Mouse (Mus musculus) heart, embryonic 10.5 days (tissue): Measurements from ENCODE around the gene Pdzd7. TPM values are rescaled to one million over a fixed set of nuclear protein-coding genes. Genes with fewer than 3 reads are reported as not detected.
"Not testable (repeated sequence)": the region's sequence is repeated elsewhere in the genome, so short reads cannot be mapped to it uniquely, and the experiment has no call there.

Experiments used
- DNase-seq: peaks from one replicate; pipeline ENCODE4 v3.0.0-alpha.2; 2017; ENCODE audit warnings: low spot score
- H3K27ac ChIP-seq: fragments of 300-500 bp; sonication (generic); 2 replicates; pipeline ENCODE4 v1.5.1; 2016; ENCODE audit warnings: mild to moderate bottlenecking
- H3K27me3 ChIP-seq: fragments of 300-500 bp; sonication (generic); 2 replicates; pipeline ENCODE4 v1.6.1; 2016; ENCODE audit warnings: mild to moderate bottlenecking; ENCODE audit not compliant: poor library complexity, insufficient read depth, severe bottlenecking
- H3K36me3 ChIP-seq: fragments of 300-500 bp; sonication (generic); 2 replicates; pipeline ENCODE4 v1.6.1; 2016; ENCODE audit warnings: mild to moderate bottlenecking, moderate library complexity
- H3K4me1 ChIP-seq: fragments of 300-500 bp; sonication (generic); 2 replicates; pipeline ENCODE4 v1.6.1; 2016; ENCODE audit warnings: mild to moderate bottlenecking
- H3K4me3 ChIP-seq: fragments of 300-500 bp; sonication (generic); 2 replicates; pipeline ENCODE4 v1.5.1; 2016; ENCODE audit warnings: mild to moderate bottlenecking, moderate library complexity
- H3K9me3 ChIP-seq: fragments of 300-500 bp; sonication (generic); 2 replicates; pipeline ENCODE4 v1.6.1; 2016; ENCODE audit warnings: mild to moderate bottlenecking, moderate library complexity
- WGBS: fragments of 180-500 bp; shearing (Covaris S2); methylation state at CpG from one replicate; pipeline ENCODE4 v1.1.7; 2016; 5-methylcytosine and 5-hydroxymethylcytosine counted together
- polyA plus RNA-seq: library from polyadenylated mRNA; unstranded; fragments of >200 nt; fragmentation: Nextera tagmentation; extraction: Ambion mirVana; gene quantifications from 2 replicates; pipeline ENCODE4 v1.2.1, GENCODE M21; 2016

The Pdzd7 gene
- polyA plus RNA-seq, 1 experiment from 2014 or later: 0.55 TPM

- 68% methylated on average over 6 of the region's 6 CpGs for WGBS
These were observed 9.6 kb upstream of the Pdzd7 start for GRCm38 (mm10) chr19:45054892-45055690.

DNA sequence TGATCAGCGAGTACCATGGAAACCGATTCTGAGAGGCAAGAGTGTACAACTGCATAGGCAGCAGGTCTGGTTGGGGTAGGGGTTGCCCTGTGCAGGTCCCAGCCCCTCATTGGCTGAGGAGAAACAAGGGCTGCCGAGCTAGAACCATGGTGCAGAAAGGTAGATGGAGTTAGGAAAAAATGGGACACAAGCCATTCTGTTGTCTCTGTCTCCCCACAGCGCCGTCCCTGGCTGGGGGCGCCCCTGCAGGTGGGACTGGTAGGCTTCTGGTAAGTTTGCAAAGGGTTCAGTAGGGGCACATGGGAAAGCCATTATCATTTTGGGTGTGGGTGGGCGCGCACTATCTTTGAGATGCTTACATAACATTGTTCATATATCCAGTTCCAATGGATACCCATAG lies 7.9 kb upstream of the Pdzd7 start:
- peaks cover 32% of the 10 kb centered on the region for H3K4me1 ChIP-seq
- H3K4me3 ChIP-seq: no peak overlapping the region
- whole genome bisulfite sequencing: 81% methylated on average over 8 of the region's 8 CpGs
- DNase-seq: no peak
- H3K27me3 ChIP-seq: 0 out of 2 replicates have a peak, but pooled peaks cover 3% of the 10 kb centered on the region
- no peak overlapping the region for H3K27ac ChIP-seq
- H3K9me3 ChIP-seq: no peaks in the 10 kb centered on the region
- peaks cover 28% of the 10 kb centered on the region for H3K36me3 ChIP-seq

More at GRCm38 (mm10) chr19:45054892-45055690, 9.6 kb upstream of the Pdzd7 start:
- H3K27ac ChIP-seq: no peak overlapping the region
- DNase-seq: no peak
- H3K4me3 ChIP-seq: no peak overlapping the region
- H3K27me3 ChIP-seq: 0 out of 2 replicates have a peak, but pooled peaks cover 3% of the 10 kb centered on the region
- H3K4me1 ChIP-seq: peaks cover 29% of the 10 kb centered on the region
- peaks cover 28% of the 10 kb centered on the region for H3K36me3 ChIP-seq
- no peaks in the 10 kb centered on the region for H3K9me3 ChIP-seq

DNA sequence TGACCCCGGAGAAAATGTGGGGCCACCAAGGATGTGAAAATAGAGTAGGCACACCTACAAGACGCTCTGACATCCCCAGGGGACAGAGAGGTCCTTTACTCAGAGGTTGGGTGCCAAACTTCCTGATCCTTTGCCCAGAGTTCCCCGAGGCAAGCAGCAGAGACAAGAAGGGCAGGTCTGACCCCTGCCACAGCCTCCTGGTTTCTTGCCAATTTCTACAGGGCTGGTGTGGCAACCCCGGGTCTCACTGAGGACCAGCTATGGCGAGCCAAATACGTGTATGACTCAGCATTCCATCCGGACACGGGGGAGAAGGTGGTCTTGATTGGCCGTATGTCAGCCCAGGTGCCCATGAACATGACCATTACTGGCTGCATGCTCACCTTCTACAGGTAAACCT lies 4.0 kb upstream of the Pdzd7 start:
- no peak overlapping the region for H3K4me3 ChIP-seq
- H3K4me1 ChIP-seq: peaks cover 39% of the 10 kb centered on the region
- no peaks in the 10 kb centered on the region for H3K9me3 ChIP-seq
- peaks cover 27% of the 10 kb centered on the region for H3K27me3 ChIP-seq
- no peak for DNase-seq
- no peak overlapping the region for H3K27ac ChIP-seq
- H3K36me3 ChIP-seq: peaks cover 25% of the 10 kb centered on the region
- WGBS: 72% methylated on average over 9 of the region's 9 CpGs

GRCm38 (mm10) chr19:45048644-45049365 lies 3.3 kb upstream of the Pdzd7 start:
- Histone ChIP-seq H3K4me3 (peak overlapping the region; percentile 66), H3K36me3 (peaks cover 23% of the 10 kb centered on the region), H3K9me3 (no peaks in the 10 kb centered on the region), H3K27ac (peak overlapping the region; percentile 87; the same call in 1 of the 2 replicates), H3K27me3 (peaks cover 31% of the 10 kb centered on the region), H3K4me1 (peaks cover 39% of the 10 kb centered on the region)
- WGBS: 73% methylated on average over 12 of the region's 12 CpGs
- no peak for DNase-seq

DNA sequence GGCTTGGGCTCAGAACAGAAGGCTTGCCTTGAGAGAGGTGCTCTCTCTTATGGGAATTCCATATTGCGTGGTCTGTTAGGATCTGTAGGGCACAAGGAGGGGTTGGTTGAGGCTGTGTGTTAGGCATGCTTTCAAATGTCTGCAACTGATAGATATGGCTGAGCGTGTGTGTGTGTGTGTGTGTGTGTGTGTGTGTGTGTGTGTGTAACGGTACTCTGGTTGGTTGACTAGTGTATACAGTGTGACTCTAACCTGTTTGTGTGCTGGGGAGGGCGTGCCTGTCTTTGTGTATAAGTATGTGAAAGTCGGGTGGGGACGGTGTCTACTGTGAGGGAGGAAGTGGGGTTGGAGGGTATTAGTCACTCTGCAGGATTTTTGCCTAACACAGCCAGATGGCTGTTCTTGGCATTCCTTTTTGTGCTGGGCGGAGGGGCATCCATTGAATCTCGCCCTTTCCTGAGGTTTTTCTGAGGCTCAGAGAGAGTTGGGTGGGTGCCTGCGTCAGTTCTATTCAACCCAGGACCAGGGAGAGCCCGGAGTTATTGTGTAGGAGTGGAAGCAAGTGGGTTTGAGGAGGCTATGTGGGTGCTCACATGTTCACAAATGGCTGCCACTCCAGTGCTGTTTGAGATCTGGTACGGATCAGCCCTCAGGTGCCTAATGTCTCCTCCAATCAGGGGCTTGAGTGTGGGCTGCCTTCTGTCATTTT lies 2.6 kb upstream of the Pdzd7 start:
- peak; percentile 88 for DNase-seq
- H3K4me3 ChIP-seq: peak overlapping the region; percentile 66
- peak overlapping the region; percentile 87 for H3K27ac ChIP-seq
- H3K9me3 ChIP-seq: no peaks in the 10 kb centered on the region
- H3K4me1 ChIP-seq: peaks cover 39% of the 10 kb centered on the region
- peaks cover 39% of the 10 kb centered on the region for H3K27me3 ChIP-seq
- H3K36me3 ChIP-seq: peaks cover 18% of the 10 kb centered on the region
- 38% methylated on average over 11 of the region's 11 CpGs for WGBS

GRCm38 (mm10) chr19:45047417-45047934 lies 2.0 kb upstream of the Pdzd7 start, which contains the start of gene Sfxn3:
Gene Sfxn3 (plus strand): TSS chr19:45047503.
- Histone ChIP-seq H3K4me1 (peaks cover 39% of the 10 kb centered on the region), H3K27me3 (peaks cover 45% of the 10 kb centered on the region), H3K27ac (peak within 1 kb of the TSS; percentile 87), H3K9me3 (no peaks in the 10 kb centered on the region), H3K36me3 (peaks cover 14% of the 10 kb centered on the region), H3K4me3 (peak within 1 kb of the TSS; percentile 66)
- under 1% methylated on average over 26 of the region's 26 CpGs for WGBS
- peak; percentile 92 for DNase-seq

- Histone ChIP-seq H3K36me3 (peaks cover 6% of the 10 kb centered on the region; the same call in 1 of the 2 replicates), H3K9me3 (no peaks in the 10 kb centered on the region), H3K4me3 (peak overlapping the region; percentile 66), H3K27me3 (peaks cover 52% of the 10 kb centered on the region), H3K27ac (peak overlapping the region; percentile 87; the same call in 1 of the 2 replicates), H3K4me1 (peaks cover 39% of the 10 kb centered on the region)
- no peak for DNase-seq
- 3% methylated on average over 34 of the region's 34 CpGs for WGBS
These were observed 1.2 kb upstream of the Pdzd7 start for GRCm38 (mm10) chr19:45046523-45047321.

GRCm38 (mm10) chr19:45045236-45045635 lies 281 bp downstream of the Pdzd7 start:
- Histone ChIP-seq H3K27me3 (peaks cover 66% of the 10 kb centered on the region), H3K9me3 (no peaks in the 10 kb centered on the region), H3K4me3 (no peak overlapping the region), H3K27ac (no peak overlapping the region), H3K36me3 (no peaks in the 10 kb centered on the region), H3K4me1 (peaks cover 39% of the 10 kb centered on the region)
- 40% methylated on average over 15 of the region's 15 CpGs for WGBS
- DNase-seq: no peak

DNA sequence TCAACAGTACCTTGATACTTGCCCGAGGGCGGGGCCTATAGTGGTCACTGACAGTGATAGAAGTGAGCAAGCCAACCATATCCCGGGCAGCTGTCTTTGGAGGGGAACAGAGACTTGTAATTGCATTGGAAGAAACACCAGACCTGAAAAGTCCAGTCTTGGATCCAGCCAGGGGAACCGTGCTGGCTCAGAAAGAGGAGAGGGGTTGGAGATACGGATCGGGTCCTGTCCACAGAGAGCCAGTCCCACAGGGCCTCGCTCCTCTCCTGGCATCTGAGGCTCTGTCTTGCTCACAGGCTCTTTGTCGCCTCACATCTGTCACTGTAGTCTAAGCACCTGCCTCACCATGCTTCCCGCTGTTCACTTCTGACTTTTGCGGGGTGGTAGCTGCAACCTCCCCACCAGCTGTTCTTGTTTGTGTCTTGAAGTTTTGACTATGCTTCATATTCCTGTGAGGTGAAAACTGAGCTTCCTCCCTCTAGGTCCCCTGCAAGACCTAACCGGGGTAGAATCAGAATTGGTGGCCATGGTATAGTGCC lies 1.1 kb downstream of the Pdzd7 start:
- H3K36me3 ChIP-seq: no peaks in the 10 kb centered on the region
- H3K27me3 ChIP-seq: peaks cover 74% of the 10 kb centered on the region
- WGBS: 52% methylated on average over 11 of the region's 11 CpGs
- no peaks in the 10 kb centered on the region for H3K9me3 ChIP-seq
- peaks cover 38% of the 10 kb centered on the region for H3K4me1 ChIP-seq
- no peak overlapping the region for H3K4me3 ChIP-seq
- no peak overlapping the region for H3K27ac ChIP-seq
- no peak for DNase-seq

DNA sequence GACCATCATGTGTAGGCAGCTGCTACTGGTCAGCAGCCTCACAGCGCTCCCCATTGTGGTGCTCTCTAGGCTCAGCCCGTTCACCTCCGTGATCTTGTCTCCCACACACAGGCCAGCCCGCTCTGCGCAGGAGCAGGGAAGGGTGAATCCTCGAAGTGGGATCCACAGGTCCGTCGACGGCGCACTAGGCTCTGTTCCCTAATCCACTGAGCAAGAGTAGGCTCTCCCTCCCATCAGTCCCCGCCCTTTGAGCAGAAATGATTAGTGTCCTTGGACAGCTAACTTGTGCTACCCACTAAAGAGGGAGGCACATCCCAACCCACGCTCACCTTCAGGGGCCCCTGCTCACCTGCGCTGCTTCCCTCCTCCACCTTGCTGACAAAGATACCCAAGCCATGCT lies 5.3 kb downstream of the Pdzd7 start:
- WGBS: 32% methylated on average over 13 of the region's 13 CpGs
- peaks cover 90% of the 10 kb centered on the region for H3K27me3 ChIP-seq

DNA sequence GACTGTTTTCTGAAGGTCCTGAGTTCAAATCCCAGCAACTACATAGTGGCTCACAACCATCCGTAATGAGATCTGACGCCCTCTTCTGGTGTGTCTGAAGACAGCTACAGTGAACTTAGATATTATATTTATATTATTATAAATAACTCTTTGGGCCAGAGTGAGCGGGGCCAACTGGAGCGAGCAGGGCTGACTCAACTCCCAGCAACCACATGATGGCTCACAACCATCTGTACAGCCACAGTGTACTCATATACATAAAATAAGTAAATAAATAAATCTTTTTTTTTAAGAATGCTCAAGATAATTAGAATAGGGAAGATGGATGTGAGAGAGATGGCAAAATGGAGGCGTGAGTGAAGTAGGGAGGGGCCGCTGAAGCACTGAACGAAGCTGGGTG lies 7.3 kb downstream of the Pdzd7 start:
- H3K27ac ChIP-seq, H3K9me3 ChIP-seq, DNase-seq, H3K4me3 ChIP-seq, H3K36me3 ChIP-seq: not testable (repeated sequence)
- H3K27me3 ChIP-seq: peaks cover 76% of the 10 kb centered on the region
- WGBS: 84% methylated on average over 7 of the region's 7 CpGs
- peaks cover 13% of the 10 kb centered on the region for H3K4me1 ChIP-seq

More for the DNA sequence above, 5.3 kb downstream of the Pdzd7 start:
- no peaks in the 10 kb centered on the region for H3K36me3 ChIP-seq
- peaks cover 13% of the 10 kb centered on the region for H3K4me1 ChIP-seq
- no peak overlapping the region for H3K4me3 ChIP-seq
- no peak overlapping the region for H3K27ac ChIP-seq
- H3K9me3 ChIP-seq: no peaks in the 10 kb centered on the region
- DNase-seq: no peak
